8 mouse cellular contexts compared by ENCODE assay signal in the genomic region with DNA sequence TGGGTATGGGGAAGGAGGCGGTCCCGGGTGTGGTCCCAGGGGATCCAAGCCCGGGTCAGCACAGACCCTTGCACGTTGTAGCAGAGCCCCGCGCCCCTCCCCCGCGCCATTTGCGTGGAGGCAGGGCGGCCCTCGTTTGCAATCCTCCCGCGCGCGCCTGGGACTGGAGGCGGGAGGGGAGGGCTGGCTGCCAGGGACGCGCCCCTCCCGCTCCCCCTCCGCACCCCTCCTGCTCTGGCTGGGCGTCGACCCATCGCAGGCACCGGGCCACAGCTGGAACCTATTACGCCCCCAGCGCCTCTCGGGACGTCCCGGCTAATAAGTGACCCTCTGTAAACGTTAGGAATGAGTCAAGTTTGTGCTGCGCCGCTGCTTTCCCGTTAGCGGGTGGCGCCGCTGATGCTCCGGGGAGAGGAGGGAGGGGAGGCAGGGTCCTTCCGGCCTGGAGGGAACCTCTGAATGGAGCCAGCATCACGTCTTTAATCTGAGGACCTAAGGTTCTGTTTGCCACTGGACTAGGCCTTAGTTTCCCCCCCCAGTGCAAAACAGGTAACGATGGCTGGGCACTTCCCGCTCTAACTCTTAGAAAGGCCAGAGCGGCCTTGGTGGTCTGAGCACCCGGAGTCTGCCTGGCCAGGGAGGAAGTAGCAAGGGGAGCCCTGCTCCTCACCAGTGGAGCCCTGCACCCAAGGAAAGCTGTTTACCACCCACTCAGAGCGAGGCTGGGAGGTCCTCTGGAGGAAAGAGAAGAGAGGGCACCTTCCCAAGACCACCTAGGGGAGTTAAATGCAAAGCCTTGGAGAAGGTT. TPM values are rescaled to one million over a fixed set of nuclear protein-coding genes. Genes with fewer than 3 reads are reported as not detected.
DNase-seq lines count a peak whose midpoint lies in the region; ATAC-seq and TF ChIP-seq lines count a peak whose summit lies in the region.

No protein-coding gene starts in this region.

- H3K4me1 ChIP-seq in forebrain, embryonic 16.5 days (replicated peaks; ENCODE audit: control insufficient read depth, insufficient read depth, low read length), result peaks cover 13% of the 10 kb centered on the region
- H3K4me1 ChIP-seq in liver, postnatal 0 days (ENCODE audit: insufficient read depth), result no peaks in the 10 kb centered on the region

- intact Hi-C loops in heart, postnatal 25 days (cut with DNase I), result loop anchor here (5.0 to 10.0 kb wide), 4 partner anchors 96 to 336 kb away; a partner anchor contains a TSS

- TF ChIP-seq CTCF in liver, postnatal 0 days (IDR thresholded peaks at IDR 0.05; ENCODE audit: low read depth), result no peak

- H3K36me3 ChIP-seq in forebrain, embryonic 16.5 days (ENCODE audit: control insufficient read depth, insufficient read depth), result no peaks in the 10 kb centered on the region
- no peaks in the 10 kb centered on the region for H3K36me3 ChIP-seq in liver, postnatal 0 days (replicated peaks; ENCODE audit: insufficient read depth, low read length)

- H3K9me3 ChIP-seq in forebrain, embryonic 16.5 days (ENCODE audit: control insufficient read depth, low read length), result no peaks in the 10 kb centered on the region
- no peaks in the 10 kb centered on the region for H3K9me3 ChIP-seq in liver, postnatal 0 days (ENCODE audit: low read length)

- no peaks in the 10 kb centered on the region for H3K27me3 ChIP-seq in forebrain, embryonic 16.5 days (replicated peaks; ENCODE audit: control insufficient read depth, insufficient read depth, low read length)
- peaks cover 30% of the 10 kb centered on the region for H3K27me3 ChIP-seq in liver, postnatal 0 days (ENCODE audit: insufficient read depth, low read length)

- peak overlapping the region; percentile 90 for H3K4me2 ChIP-seq in forebrain, embryonic 16.5 days (ENCODE audit: low read length)
- H3K4me2 ChIP-seq in liver, postnatal 0 days (ENCODE audit: low read depth, low read length), result peak overlapping the region; percentile 58

- 5% methylated on average over 38 of the region's 44 CpGs for WGBS in forebrain, embryonic 16.5 days
- 4% methylated on average over 41 of the region's 44 CpGs for WGBS in liver, postnatal 0 days (ENCODE audit: insufficient replicate concordance)

- DNase-seq in cerebellum, adult 11-12 months, result peak; percentile 11
- DNase-seq in cerebellum, postnatal 36 days, result no peak
- DNase-seq in heart, postnatal 25 days (ENCODE audit: low spot score), result peak; percentile 55
- DNase-seq in layer of hippocampus, adult 18-20 months (ENCODE audit: low spot score in 2 of 2), result peak; percentile 32 to 69
- DNase-seq in liver, postnatal 0 days, result peak; percentile 38
- peak; percentile 72 for DNase-seq in ovary, adult 18-20 months (ENCODE audit: low spot score)
- DNase-seq in yolk sac, embryonic 10.5 days (ENCODE audit: low spot score), result peak; percentile 48

- H3K27ac ChIP-seq in forebrain, embryonic 16.5 days (ENCODE audit: low read length), result no peak overlapping the region
- no peak overlapping the region for H3K27ac ChIP-seq in liver, postnatal 0 days (ENCODE audit: low read depth)

- peak overlapping the region; percentile 50 for H3K4me3 ChIP-seq in forebrain, embryonic 16.5 days (replicated peaks; ENCODE audit: low read length)
- H3K4me3 ChIP-seq in liver, postnatal 0 days (ENCODE audit: low read depth, low read length), result peak overlapping the region; percentile 1; the same call in 1 of the 2 replicates

- TF ChIP-seq EP300 in liver, postnatal 0 days (IDR thresholded peaks at IDR 0.05; ENCODE audit: low read depth), result no peak

- H3K9ac ChIP-seq in forebrain, embryonic 16.5 days (replicated peaks; ENCODE audit: low read depth, low read length), result peak overlapping the region; percentile 65
- no peak overlapping the region for H3K9ac ChIP-seq in liver, postnatal 0 days (replicated peaks)

- peak; percentile 76 for ATAC-seq in forebrain, embryonic 16.5 days
- peak; percentile 50; the same call in 1 of the 2 replicates for ATAC-seq in liver, postnatal 0 days

RNA-seq across cellular contexts. Expression of a gene that starts 8.2 kb away (rescaled TPM):
- 0.30 and 0.31 TPM in 2 replicates for polyA plus RNA-seq in forebrain, embryonic 16.5 days (2015; fragmentation: Nextera tagmentation; extraction: Ambion mirVana)
- under 1 TPM; 0.10 to 0.11 TPM for total RNA-seq in heart, postnatal 25 days (2021)
- under 1 TPM; 0.20 to 0.42 TPM for total RNA-seq in layer of hippocampus, adult 18-20 months (2021)
- polyA plus RNA-seq in liver, postnatal 0 days (2015; fragmentation: Nextera tagmentation; extraction: Ambion mirVana), result not detected in 2 replicates

RNA-seq across cellular contexts. Expression of a gene that starts 16.0 kb away (rescaled TPM):
- polyA plus RNA-seq in forebrain, embryonic 16.5 days (2015; fragmentation: Nextera tagmentation; extraction: Ambion mirVana), result 0.17 and 0.19 TPM in 2 replicates
- total RNA-seq in heart, postnatal 25 days (2021), result not detected
- total RNA-seq in layer of hippocampus, adult 18-20 months (2021), result not detected
- polyA plus RNA-seq in liver, postnatal 0 days (2015; fragmentation: Nextera tagmentation; extraction: Ambion mirVana), result 0.51 and 0.99 TPM in 2 replicates

RNA-seq across cellular contexts. Expression of a gene that starts 41.7 kb away (rescaled TPM):
- polyA plus RNA-seq in forebrain, embryonic 16.5 days (2015; fragmentation: Nextera tagmentation; extraction: Ambion mirVana), result not detected in 2 replicates
- total RNA-seq in heart, postnatal 25 days (2021), result not detected
- total RNA-seq in layer of hippocampus, adult 18-20 months (2021), result not detected
- polyA plus RNA-seq in liver, postnatal 0 days (2015; fragmentation: Nextera tagmentation; extraction: Ambion mirVana), result 443 and 456 TPM in 2 replicates

RNA-seq across cellular contexts. Expression of a gene that starts 58.9 kb away (rescaled TPM):
- 4.2 and 5.5 TPM in 2 replicates for polyA plus RNA-seq in forebrain, embryonic 16.5 days (2015; fragmentation: Nextera tagmentation; extraction: Ambion mirVana)
- 10 to 100 TPM; 10.4 to 12.8 TPM for total RNA-seq in heart, postnatal 25 days (2021)
- 1 to 10 TPM; 4.8 to 6.1 TPM for total RNA-seq in layer of hippocampus, adult 18-20 months (2021)
- 0.25 and 0.54 TPM in 2 replicates for polyA plus RNA-seq in liver, postnatal 0 days (2015; fragmentation: Nextera tagmentation; extraction: Ambion mirVana)

Comparison
In these comparisons a context has a peak if more than half of its experiments do, and no peak if none do; other contexts are left out.
1. DNase-seq: peak in cerebellum, adult 11-12 months (single experiment), heart, postnatal 25 days (single experiment), layer of hippocampus, adult 18-20 months (2 of 2), liver, postnatal 0 days (single experiment), ovary, adult 18-20 months (single experiment) and yolk sac, embryonic 10.5 days (single experiment); none in cerebellum, postnatal 36 days (0 of 2).